Mouse (Mus musculus): Measurements from ENCODE around the gene Mapk9. TPM values are rescaled to one million over a fixed set of nuclear protein-coding genes. Genes with fewer than 3 reads are reported as not detected.
A peak's percentile ranks its signal among the peaks of the same experiment; 100 is the strongest.

Mapk9 gene
- polyA plus RNA-seq, 1 experiment = 131 TPM

- no peak for TF ChIP-seq POLR2A (IDR thresholded peaks at IDR 0.05; ENCODE audit: extremely low read depth, insufficient read depth, low read length)
- TF ChIP-seq CTCF (IDR thresholded peaks at IDR 0.05; ENCODE audit: extremely low read depth, insufficient read depth, low read length) = no peak
- Histone ChIP-seq H3K4me3 (ENCODE audit: insufficient read depth, low read length) (no peak overlapping the region), H3K4me1 (ENCODE audit: control insufficient read depth, insufficient read depth, low read length) (peaks cover 7% of the 10 kb centered on the region), H3K27ac (ENCODE audit: insufficient read depth, low read length) (no peak overlapping the region; the same call in 1 of the 2 replicates)
Measured at GRCm38 (mm10) chr11:49819676-49820075, 26.9 kb upstream of the Mapk9 start.

DNA sequence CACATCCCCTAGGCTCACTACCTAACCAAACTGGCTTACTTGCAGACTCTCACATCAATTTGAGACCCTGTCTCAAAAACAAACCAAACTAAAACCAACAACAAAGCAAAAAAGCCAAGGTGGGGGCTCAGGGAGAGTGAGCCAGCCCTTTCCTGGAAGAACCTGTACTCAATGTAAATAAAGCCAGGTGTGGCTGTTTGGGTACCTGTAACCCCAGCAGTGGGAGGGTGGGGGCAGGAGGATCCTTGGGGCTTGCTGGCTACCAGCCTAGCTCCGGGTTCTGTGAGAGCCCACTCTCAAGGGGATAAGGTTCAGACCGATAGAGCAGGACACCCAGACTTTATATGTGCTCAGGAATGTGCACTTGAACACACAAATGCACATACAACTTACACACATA lies 25.6 kb upstream of the Mapk9 start:
- Histone ChIP-seq H3K4me1 (ENCODE audit: control insufficient read depth, insufficient read depth, low read length) (peaks cover 7% of the 10 kb centered on the region), H3K27ac (ENCODE audit: insufficient read depth, low read length) (no peak overlapping the region), H3K4me3 (ENCODE audit: insufficient read depth, low read length) (no peak overlapping the region)
- TF ChIP-seq CTCF (IDR thresholded peaks at IDR 0.05; ENCODE audit: extremely low read depth, insufficient read depth, low read length) (no peak), POLR2A (IDR thresholded peaks at IDR 0.05; ENCODE audit: extremely low read depth, insufficient read depth, low read length) (no peak)

- Histone ChIP-seq H3K4me3 (ENCODE audit: insufficient read depth, low read length) (no peak overlapping the region), H3K27ac (ENCODE audit: insufficient read depth, low read length) (no peak overlapping the region), H3K4me1 (ENCODE audit: control insufficient read depth, insufficient read depth, low read length) (peaks cover 7% of the 10 kb centered on the region)
- TF ChIP-seq POLR2A (IDR thresholded peaks at IDR 0.05; ENCODE audit: extremely low read depth, insufficient read depth, low read length) (no peak), CTCF (IDR thresholded peaks at IDR 0.05; ENCODE audit: extremely low read depth, insufficient read depth, low read length) (no peak)
Measured at GRCm38 (mm10) chr11:49821546-49821945, 25.0 kb upstream of the Mapk9 start.

- Histone ChIP-seq H3K4me1 (ENCODE audit: control insufficient read depth, insufficient read depth, low read length) (peaks cover 7% of the 10 kb centered on the region), H3K4me3 (ENCODE audit: insufficient read depth, low read length) (no peak overlapping the region), H3K27ac (ENCODE audit: insufficient read depth, low read length) (no peak overlapping the region)
- no peak for TF ChIP-seq POLR2A (IDR thresholded peaks at IDR 0.05; ENCODE audit: extremely low read depth, insufficient read depth, low read length)
- TF ChIP-seq CTCF (IDR thresholded peaks at IDR 0.05; ENCODE audit: extremely low read depth, insufficient read depth, low read length) = no peak
Measured at GRCm38 (mm10) chr11:49822337-49822736, 24.2 kb upstream of the Mapk9 start.

DNA sequence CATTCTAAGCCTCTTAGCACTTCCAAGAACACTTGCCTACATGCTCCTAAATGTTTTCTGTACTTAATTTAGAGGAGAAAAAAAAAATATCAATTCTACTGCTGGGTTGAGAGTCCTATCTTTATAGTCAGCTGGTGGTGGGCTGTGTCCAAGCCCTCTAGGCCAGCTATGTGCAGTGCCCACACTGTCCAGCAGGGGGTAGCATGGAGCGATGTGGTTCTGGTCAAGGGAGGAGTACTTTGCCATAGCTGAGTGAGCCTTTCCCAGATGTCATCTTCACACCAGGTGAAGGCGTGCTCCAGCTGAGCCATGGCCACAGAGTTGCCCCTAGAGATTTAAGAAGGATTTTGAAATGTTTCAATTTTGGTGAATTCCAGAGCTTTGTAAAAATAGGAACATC lies 21.7 kb upstream of the Mapk9 start:
- no peaks in the 10 kb centered on the region for H3K4me1 ChIP-seq (ENCODE audit: control insufficient read depth, insufficient read depth, low read length)
- TF ChIP-seq CTCF (IDR thresholded peaks at IDR 0.05; ENCODE audit: extremely low read depth, insufficient read depth, low read length) (peak; percentile 78), POLR2A (IDR thresholded peaks at IDR 0.05; ENCODE audit: extremely low read depth, insufficient read depth, low read length) (no peak)
- no peak overlapping the region for H3K27ac ChIP-seq (ENCODE audit: insufficient read depth, low read length)
- no peak overlapping the region for H3K4me3 ChIP-seq (ENCODE audit: insufficient read depth, low read length)

DNA sequence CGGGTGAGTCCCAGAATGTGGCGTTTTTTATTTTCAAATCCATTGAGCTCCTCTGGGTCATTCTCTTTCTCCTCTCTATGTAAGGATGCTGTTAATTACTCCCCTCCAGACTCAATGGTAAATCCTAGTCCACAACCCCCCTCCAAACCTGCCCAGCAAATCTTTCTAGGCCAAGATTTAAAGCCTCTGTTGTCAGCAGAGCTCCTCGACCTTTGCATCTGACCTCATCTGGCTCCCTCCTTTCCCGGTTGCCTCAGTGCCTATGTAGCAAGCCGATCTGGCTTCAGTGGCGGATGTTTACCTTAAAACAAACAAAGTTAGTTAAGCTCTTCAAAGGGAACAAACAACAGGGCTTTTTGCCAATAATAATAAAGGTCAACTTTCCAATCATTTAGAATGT lies 19.3 kb upstream of the Mapk9 start:
- Histone ChIP-seq H3K4me1 (ENCODE audit: control insufficient read depth, insufficient read depth, low read length) (no peaks in the 10 kb centered on the region), H3K27ac (ENCODE audit: insufficient read depth, low read length) (no peak overlapping the region), H3K4me3 (ENCODE audit: insufficient read depth, low read length) (no peak overlapping the region)
- TF ChIP-seq POLR2A (IDR thresholded peaks at IDR 0.05; ENCODE audit: extremely low read depth, insufficient read depth, low read length) (no peak), CTCF (IDR thresholded peaks at IDR 0.05; ENCODE audit: extremely low read depth, insufficient read depth, low read length) (no peak)

DNA sequence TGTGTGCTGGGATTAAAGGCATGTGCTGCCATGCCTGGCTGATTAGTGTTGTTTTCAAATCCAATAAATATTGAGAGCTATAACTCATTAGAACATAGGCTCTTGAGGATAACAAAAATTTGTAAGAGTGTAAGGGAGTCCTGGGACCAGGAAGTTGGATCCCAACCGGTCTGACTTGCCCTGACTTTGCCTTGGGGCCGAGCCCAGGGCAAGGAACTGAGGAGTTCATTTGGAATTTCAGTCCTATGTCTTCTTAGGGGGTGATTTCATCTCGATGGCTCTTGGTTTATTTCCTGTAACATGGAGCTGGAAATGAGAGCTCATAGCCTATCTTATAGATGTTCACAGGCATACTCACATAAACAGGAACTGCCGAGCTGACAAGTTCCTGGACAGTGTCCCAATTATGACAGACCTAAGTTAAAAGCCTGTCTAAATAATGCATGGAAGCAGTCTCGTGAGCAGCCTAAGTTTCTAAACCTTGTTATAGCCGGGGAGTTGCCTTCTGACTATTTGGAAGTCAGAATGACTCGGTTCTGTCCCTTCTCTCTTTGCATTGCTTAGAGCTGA lies 17.3 kb upstream of the Mapk9 start:
- Histone ChIP-seq H3K27ac (ENCODE audit: insufficient read depth, low read length) (no peak overlapping the region), H3K4me3 (ENCODE audit: insufficient read depth, low read length) (no peak overlapping the region), H3K4me1 (ENCODE audit: control insufficient read depth, insufficient read depth, low read length) (no peaks in the 10 kb centered on the region)
- TF ChIP-seq CTCF (IDR thresholded peaks at IDR 0.05; ENCODE audit: extremely low read depth, insufficient read depth, low read length) (no peak), POLR2A (IDR thresholded peaks at IDR 0.05; ENCODE audit: extremely low read depth, insufficient read depth, low read length) (no peak)

DNA sequence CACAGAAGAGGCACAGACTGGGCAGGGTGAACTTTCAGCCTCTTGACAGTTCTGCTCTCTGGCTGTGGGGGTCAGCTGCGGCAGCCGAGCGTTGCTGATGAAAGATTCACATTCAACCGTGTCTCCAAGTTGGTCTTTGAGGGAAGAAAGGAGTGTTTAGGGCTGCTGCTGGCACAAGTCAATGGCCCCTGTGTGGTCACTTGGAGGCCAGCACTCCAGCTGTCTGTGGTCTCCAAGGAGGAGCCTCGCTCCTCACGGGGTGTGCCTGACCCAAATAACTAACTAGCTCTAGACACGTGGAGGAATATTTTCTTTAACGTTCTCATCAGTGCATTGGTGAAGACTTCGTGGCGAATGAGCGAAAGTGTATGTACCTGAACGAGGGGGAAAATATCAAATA lies 14.6 kb upstream of the Mapk9 start:
- Histone ChIP-seq H3K4me3 (ENCODE audit: insufficient read depth, low read length) (no peak overlapping the region), H3K4me1 (ENCODE audit: control insufficient read depth, insufficient read depth, low read length) (no peaks in the 10 kb centered on the region), H3K27ac (ENCODE audit: insufficient read depth, low read length) (no peak overlapping the region)
- no peak for TF ChIP-seq CTCF (IDR thresholded peaks at IDR 0.05; ENCODE audit: extremely low read depth, insufficient read depth, low read length)
- no peak for TF ChIP-seq POLR2A (IDR thresholded peaks at IDR 0.05; ENCODE audit: extremely low read depth, insufficient read depth, low read length)

GRCm38 (mm10) chr11:49832962-49833361 lies 13.6 kb upstream of the Mapk9 start:
- H3K4me1 ChIP-seq (ENCODE audit: control insufficient read depth, insufficient read depth, low read length) = no peaks in the 10 kb centered on the region
- TF ChIP-seq POLR2A (IDR thresholded peaks at IDR 0.05; ENCODE audit: extremely low read depth, insufficient read depth, low read length) (no peak), CTCF (IDR thresholded peaks at IDR 0.05; ENCODE audit: extremely low read depth, insufficient read depth, low read length) (no peak)
- H3K4me3 ChIP-seq (ENCODE audit: insufficient read depth, low read length) = no peak overlapping the region
- no peak overlapping the region for H3K27ac ChIP-seq (ENCODE audit: insufficient read depth, low read length)

- Histone ChIP-seq H3K4me1 (ENCODE audit: control insufficient read depth, insufficient read depth, low read length) (no peaks in the 10 kb centered on the region), H3K4me3 (ENCODE audit: insufficient read depth, low read length) (no peak overlapping the region), H3K27ac (ENCODE audit: insufficient read depth, low read length) (no peak overlapping the region)
- TF ChIP-seq CTCF (IDR thresholded peaks at IDR 0.05; ENCODE audit: extremely low read depth, insufficient read depth, low read length) (no peak), POLR2A (IDR thresholded peaks at IDR 0.05; ENCODE audit: extremely low read depth, insufficient read depth, low read length) (no peak)
Measured at GRCm38 (mm10) chr11:49834248-49834647, 12.3 kb upstream of the Mapk9 start.

Measured in cortical plate, adult 2 months (tissue).